Mouse (Mus musculus): ENCODE data around the gene Myadm.
A peak's percentile ranks its signal among the peaks of the same experiment; 100 is the strongest.
"Not testable (repeated sequence)": the region's sequence is repeated elsewhere in the genome, so short reads cannot be mapped to it uniquely, and the experiment has no call there.

Myadm gene

GRCm38 (mm10) chr7:3291197-3291596 lies 2.3 kb downstream of the Myadm start:
- peak; percentile 41 for DNase-seq

GRCm38 (mm10) chr7:3291764-3292163 lies 2.9 kb downstream of the Myadm start:
- no peak for DNase-seq

GRCm38 (mm10) chr7:3292271-3292670 lies 3.4 kb downstream of the Myadm start:
- DNase-seq, result not testable (repeated sequence)

GRCm38 (mm10) chr7:3292791-3293190 lies 3.9 kb downstream of the Myadm start:
- DNase-seq, result peak; percentile 53

DNA sequence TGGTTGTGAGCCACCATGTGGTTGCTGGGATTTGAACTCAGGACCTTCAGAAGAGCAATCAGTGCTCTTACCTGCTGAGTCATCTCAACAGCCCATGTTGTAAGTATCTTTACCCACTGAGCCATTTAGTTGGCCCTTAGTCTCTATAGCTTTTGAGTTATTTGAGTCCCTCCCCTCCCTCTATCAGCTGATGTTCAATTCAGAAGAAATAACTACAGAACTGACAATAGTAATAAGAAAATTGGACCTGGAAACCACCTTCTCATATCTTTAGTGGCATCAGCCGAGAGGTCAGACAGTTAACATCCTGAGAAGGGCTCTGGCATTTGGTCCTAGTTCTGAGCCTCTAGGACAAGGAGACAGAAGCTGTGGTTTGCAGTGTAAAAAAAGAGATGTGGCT lies 5.9 kb downstream of the Myadm start:
- no peak for DNase-seq

- no peak for DNase-seq
Observed at GRCm38 (mm10) chr7:3295321-3296110, 6.6 kb downstream of the Myadm start.

DNA sequence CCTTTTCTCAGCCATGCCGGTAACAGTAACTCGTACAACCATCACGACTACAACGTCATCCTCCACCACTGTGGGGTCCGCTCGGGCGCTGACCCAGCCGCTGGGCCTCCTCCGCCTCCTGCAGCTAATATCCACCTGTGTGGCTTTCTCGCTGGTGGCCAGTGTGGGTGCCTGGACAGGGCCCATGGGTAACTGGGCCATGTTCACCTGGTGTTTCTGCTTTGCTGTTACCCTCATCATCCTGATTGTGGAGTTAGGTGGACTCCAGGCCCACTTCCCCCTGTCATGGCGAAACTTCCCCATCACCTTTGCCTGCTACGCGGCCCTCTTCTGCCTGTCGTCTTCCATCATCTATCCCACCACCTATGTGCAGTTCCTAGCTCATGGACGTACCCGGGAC lies 7.8 kb downstream of the Myadm start:
- no peak for DNase-seq

DNA sequence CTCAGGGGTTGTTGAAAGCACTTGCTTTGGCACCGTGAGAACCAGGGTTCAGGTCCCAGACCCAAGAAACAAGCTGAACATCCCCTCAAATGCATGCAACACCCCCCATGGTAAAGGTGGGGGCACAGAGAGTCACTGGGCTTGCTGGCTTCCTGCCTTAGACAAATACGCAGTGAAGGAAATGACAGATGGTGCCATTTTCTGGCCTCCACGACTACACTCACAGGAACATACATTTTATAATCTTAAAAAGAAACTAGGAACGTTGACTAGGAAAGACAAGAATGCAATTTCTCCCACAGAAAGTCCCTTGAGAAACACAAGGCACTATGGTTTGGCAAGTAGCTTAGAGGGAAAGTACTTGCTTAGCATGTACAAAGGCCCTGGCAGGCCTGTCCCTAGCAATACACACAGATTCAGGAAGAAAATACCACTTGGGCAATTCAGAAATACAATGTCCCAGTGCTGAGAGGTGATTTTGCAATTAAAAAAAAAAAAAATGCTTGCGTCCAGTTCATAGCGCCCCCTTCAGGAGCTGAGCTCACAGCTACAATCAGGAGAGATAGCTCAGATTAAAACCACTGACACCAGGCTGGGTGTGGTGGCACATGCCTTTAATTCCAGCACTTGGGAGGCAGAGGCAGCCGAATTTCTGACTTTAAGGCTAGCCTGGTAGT lies 11.2 kb downstream of the Myadm start:
- DNase-seq, result no peak

DNA sequence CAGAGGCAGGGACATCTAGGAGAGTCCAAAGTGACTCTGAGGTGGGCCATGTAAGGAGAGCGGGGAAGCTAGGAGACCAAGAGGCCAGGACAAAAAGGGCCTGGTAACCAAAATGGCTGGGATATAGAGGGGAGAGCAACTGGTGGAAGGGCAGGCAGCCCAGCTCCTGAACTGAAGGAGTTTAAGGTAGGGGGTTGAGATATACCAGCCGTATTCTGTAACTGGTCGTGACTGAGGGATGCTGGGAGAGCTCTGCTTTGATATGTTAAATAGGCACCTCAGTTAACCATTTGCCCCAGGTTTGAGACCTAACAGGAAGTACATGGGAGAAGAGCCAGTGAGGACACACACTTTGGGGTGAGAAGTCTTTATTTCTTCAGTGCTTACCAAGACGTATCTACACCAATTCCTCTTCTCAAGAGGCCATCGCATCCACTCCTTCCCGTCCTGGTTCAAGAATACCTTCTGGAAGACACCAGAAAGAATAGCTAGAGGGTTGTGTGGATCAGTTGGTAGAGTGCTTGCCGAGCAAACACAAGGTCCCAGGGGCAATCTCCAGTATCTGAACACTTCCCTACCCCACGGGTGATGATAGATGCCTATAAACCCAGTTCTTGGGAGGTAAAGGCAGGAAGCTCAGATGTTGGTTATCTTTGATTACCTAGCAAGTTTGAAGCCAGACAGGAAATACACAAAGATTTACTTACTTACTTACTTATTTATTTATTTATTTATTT lies 12.2 kb downstream of the Myadm start:
- no peak for DNase-seq

DNA sequence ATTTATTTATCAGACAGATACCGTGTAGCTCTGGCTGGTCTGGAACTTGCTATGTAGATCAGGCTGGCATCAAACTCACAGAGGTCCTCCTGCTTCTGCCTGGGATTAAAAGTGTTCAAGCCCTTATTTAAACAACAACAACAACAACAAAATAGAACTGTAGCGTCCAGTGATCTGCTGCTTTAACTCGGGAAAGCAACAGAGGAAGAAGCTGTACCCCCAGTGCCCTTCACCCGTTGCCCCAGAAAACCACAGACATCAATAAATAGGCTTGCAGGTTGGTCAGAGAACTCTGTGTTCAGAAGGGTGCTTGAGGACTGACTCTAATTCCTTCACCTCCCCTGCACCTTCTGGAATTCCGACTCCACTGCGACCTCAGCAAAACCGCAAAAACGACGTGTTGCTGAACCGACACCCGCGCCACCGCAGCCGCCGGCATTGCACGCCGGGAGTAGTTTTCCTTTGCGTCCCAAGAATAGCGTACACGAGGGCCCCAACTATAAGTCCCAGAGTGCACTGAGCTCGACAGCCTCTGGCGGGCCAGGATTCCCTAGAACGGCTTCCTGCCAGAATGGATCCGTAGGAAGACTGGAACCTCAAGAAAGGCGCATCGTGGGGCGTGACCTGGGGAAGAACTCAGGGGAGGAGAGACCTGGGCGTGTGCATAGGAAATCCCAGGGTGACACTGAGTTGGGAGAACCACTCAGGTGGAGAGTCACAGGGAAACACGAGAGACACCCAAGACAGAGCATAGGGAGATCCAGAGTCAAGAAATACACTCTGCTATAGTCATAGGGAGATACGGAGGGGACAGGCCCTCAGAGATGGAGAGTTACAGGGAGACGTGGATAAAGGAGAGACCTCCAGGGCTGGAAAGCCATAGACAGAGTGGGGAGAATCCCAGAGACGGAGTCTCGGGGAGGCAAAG lies 13.0 kb downstream of the Myadm start:
- DNase-seq, result peak; percentile 50

DNA sequence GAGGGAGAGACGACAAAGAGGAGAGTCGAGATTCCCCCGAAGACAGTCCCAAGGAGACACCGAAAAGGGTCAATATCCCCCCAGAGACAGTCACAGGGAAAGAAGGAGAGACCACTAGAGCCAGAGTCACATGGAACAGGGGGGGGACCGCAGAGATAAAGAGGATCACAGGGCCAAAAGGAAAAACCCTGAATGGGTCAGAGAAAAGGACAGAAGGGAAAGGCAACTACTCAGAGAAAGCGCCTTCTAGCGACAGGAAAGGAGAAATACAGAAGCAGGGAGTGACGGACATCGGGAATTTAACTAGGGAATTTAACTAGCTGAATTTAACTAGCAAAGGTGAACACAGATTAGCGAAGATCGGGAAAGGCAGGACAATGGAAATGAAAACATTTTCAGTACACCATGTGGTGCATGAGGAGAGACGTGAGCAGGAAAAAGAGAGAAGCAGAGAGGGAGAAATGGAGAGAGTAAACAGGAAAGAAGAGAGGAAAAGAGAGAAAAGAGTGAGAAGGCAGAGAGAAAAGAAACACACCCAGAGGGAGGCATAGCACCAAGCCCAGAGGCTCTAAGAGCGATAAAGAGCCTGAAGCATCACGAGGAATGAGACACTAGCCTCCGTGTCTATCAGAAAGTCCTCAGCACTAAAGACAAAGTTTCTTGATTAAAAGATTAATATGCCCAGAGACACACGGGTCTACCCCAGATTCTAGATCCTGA lies 13.8 kb downstream of the Myadm start:
- DNase-seq, result no peak

DNA sequence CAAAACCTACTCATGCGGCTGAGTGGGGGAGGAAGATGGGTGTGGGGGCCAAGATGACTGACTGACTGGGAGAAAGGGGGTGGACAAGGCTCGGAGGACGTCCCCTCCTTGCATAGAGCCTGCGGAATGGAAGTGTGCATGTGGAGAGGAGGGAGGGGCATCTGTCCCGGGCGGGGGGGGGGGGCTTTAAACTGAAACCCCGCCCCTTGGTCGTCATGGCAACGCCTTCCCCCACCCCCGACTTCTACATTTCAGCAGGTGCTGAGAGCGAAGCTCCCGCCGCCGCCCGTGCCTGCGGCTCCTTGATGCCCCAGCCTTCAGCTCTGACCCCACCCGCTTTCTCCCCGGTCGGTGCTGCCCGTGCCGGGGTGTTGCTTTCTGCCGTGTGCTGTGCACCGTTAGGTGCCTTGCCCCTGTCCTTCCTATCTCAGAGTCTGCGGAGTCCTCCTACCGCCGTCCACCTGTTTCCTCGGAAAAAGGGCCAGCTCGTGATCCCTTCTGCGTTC lies 14.4 kb downstream of the Myadm start:
- peak; percentile 62 for DNase-seq

- DNase-seq, result no peak
Observed at GRCm38 (mm10) chr7:3303789-3304188, 14.9 kb downstream of the Myadm start.

- peak; percentile 56 for DNase-seq
Observed at GRCm38 (mm10) chr7:3304298-3304697, 15.4 kb downstream of the Myadm start.

DNA sequence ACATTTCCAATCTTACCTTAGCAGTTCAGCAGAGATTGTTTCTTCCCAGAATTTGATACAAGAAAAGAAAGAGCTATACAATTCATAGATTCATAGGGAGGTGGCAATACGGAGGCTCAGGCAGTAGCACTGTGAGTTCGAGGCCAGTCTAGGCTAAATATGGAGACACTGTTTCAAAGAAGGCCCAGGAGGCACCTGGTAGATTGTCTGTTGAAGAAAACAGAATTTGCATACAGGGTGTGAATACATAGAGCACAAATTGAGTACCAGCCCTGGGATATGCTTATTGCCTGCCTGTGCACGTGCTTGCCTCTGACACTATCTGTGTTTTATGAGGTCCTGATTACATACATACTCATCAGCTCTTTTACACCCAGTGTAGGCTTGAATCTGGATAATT lies 17.5 kb downstream of the Myadm start:
- DNase-seq, result no peak

DNA sequence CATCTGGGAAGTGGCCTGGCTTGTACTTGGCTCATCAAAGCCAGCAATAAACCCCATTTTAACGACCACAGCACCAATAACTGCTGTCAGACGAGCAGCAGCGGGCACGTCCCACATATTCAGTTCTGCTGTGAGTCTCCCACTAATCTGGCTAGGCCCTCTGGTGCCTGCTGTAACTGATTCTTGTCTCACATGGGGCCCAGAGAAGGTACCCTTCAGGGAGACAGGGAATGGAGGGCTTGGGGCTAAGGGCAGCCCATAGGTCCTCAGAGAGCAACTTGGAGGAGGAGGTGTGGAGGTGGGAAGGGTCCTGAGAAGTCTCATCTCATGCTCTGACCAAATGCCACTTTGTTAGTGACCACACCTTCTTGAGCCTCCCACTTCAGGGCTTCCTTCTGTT lies 19.8 kb downstream of the Myadm start:
- DNase-seq, result no peak

DNA sequence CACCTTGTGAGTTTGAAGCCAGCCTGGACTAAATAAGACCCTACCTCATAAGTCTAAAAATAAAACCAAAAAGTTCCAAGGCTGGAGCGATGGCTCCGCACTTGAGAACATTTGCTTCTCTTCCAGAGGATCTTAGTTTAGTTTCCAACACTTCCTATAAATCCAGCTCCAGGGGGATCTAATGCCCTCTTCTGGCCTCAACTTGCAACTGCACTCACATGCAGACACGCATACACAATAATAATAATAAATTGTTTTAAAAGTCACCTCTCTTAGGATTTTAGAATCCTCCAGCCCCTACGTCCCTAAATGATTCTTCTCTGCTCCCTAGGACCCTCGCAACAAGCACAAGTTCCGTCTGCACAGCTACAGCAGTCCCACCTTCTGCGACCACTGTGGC lies 21.4 kb downstream of the Myadm start:
- no peak for DNase-seq

- DNase-seq, result no peak
Observed at GRCm38 (mm10) chr7:3313571-3313970, 24.7 kb downstream of the Myadm start.

GRCm38 (mm10) chr7:3314121-3314520 lies 25.2 kb downstream of the Myadm start:
- DNase-seq, result no peak

- no peak for DNase-seq
Observed at GRCm38 (mm10) chr7:3317704-3318103, 28.8 kb downstream of the Myadm start.

DNA sequence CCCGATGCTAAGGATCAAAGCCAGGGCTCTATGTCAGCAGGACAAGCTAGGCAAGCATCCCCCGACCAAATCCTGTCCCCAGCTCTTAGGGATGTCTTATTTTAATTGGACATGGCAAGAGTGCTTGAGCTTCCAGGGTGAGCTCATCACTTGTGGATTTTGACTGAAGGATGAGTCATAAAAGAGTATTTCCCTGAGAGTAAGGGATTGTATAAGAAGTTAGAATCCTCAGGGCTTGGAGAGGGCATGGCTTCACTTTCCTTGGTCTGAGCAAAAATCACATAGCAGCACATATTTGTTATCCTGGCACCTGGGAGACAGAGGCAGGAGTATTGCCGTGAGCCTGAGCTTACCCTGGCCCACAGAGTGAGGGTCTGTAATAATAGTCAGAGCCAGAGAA lies 32.0 kb downstream of the Myadm start:
- no peak for DNase-seq

DNA sequence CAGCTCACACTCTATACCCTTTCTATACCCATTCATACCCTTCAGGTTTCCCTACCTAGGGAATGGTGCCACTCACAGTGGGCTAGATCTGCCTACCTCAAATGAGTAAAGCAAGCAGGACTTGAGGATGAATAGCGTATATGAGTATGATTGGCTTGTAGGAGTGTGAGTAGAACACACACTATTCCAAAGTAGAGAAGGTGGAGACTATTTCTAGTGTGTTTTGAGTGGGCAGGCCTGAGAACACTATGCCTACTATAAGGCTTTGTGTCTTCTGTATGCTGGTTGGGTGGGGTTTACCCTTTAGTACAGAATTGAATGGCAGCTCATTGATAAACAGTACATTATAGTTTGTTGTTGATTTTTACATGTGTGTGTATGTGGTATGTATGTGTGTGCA lies 34.9 kb downstream of the Myadm start:
- no peak for DNase-seq

Data from cerebellum, adult 11-12 months (tissue).